Mouse (Mus musculus) liver, embryonic 11.5 days (tissue): ENCODE measurements at regions not wholly inside any gene's neighbourhood (a gene's known extent, or its start where the extent isn't known, plus 50 kb on each side); places are given as distances from the start of the nearest gene placed in this dataset.
"Not testable (repeated sequence)": the region's sequence is repeated elsewhere in the genome, so short reads cannot be mapped to it uniquely, and the experiment has no call there.

ENCODE experiments used
- ATAC-seq: fragments of 200-750 bp; cut with Nextera tagmentation; replicated peaks from 2 replicates; pipeline ENCODE4 v1.8.0; 2017; ENCODE audit warnings: moderate number of reproducible peaks, mild to moderate bottlenecking, moderate TSS enrichment, moderate library complexity; ENCODE audit not compliant: low FRiP score
- DNase-seq: peaks from one replicate; pipeline ENCODE4 v3.0.0-alpha.2; 2017; ENCODE audit warnings: low spot score
- H3K27ac ChIP-seq: fragments of 300-500 bp; sonication (generic); 2 replicates; pipeline ENCODE4 v1.5.1; 2014; ENCODE audit warnings: mild to moderate bottlenecking, low read depth, low read length, control low read depth
- H3K27me3 ChIP-seq: fragments of 300-500 bp; sonication (generic); replicated peaks from 2 replicates; pipeline ENCODE4 v1.6.1; 2014; ENCODE audit warnings: low read length, mixed read lengths; ENCODE audit not compliant: control insufficient read depth, insufficient read depth
- H3K36me3 ChIP-seq: fragments of 300-500 bp; sonication (generic); 2 replicates; pipeline ENCODE4 v1.6.1; 2014; ENCODE audit warnings: mild to moderate bottlenecking, low read length, moderate library complexity, mixed read lengths; ENCODE audit not compliant: control insufficient read depth, insufficient read depth
- H3K4me1 ChIP-seq: fragments of 300-500 bp; sonication (generic); replicated peaks from 2 replicates; pipeline ENCODE4 v1.6.1; 2014; ENCODE audit warnings: low read length, mixed read lengths; ENCODE audit not compliant: control insufficient read depth, insufficient read depth
- H3K4me2 ChIP-seq: fragments of 300-500 bp; sonication (generic); 2 replicates; pipeline ENCODE4 v1.6.1; 2014; ENCODE audit warnings: mild to moderate bottlenecking, control low read depth, moderate library complexity
- H3K4me3 ChIP-seq: fragments of 300-500 bp; sonication (generic); 2 replicates; pipeline ENCODE4 v1.5.1; 2014; ENCODE audit warnings: low read depth, low read length, control low read depth
- H3K9ac ChIP-seq: fragments of 300-500 bp; sonication (generic); 2 replicates; pipeline ENCODE4 v1.6.1; 2014; ENCODE audit warnings: low read depth, low read length, control low read depth
- H3K9me3 ChIP-seq: fragments of 300-500 bp; sonication (generic); 2 replicates; pipeline ENCODE4 v1.6.1; 2016; ENCODE audit warnings: low read length, inconsistent platforms, mixed read lengths; ENCODE audit not compliant: control insufficient read depth
- WGBS: fragments of 180-500 bp; shearing (Covaris S2); extraction: QIAGEN DNeasy Blood & Tissue Kit; methylation state at CpG from one replicate; pipeline ENCODE4 v1.1.7; 2014; 5-methylcytosine and 5-hydroxymethylcytosine counted together

- WGBS: 86% methylated on average over 5 of the region's 5 CpGs
- DNase-seq: no peak
- no peak overlapping the region for H3K4me2 ChIP-seq
- no peak overlapping the region for H3K27ac ChIP-seq
- H3K9ac ChIP-seq: no peak overlapping the region
- peaks cover 2% of the 10 kb centered on the region; the same call in 1 of the 2 replicates for H3K27me3 ChIP-seq
- no peaks in the 10 kb centered on the region for H3K9me3 ChIP-seq
- ATAC-seq: no peak
- H3K4me1 ChIP-seq: peaks cover 6% of the 10 kb centered on the region; the same call in 1 of the 2 replicates
- no peak overlapping the region for H3K4me3 ChIP-seq
- no peaks in the 10 kb centered on the region for H3K36me3 ChIP-seq
Measured at GRCm38 (mm10) chr13:46017742-46018141, 52.9 kb upstream of the Atxn1 start.

GRCm38 (mm10) chr13:46017011-46017410, 52.2 kb upstream of the Atxn1 start:
- H3K4me3 ChIP-seq, H3K4me2 ChIP-seq, H3K4me1 ChIP-seq, H3K9me3 ChIP-seq, H3K27ac ChIP-seq, H3K27me3 ChIP-seq, ATAC-seq, H3K9ac ChIP-seq, DNase-seq, H3K36me3 ChIP-seq: not testable (repeated sequence)
- WGBS: 57% methylated on average over 2 of the region's 2 CpGs

- 83% methylated on average over 7 of the region's 7 CpGs for WGBS
- Histone ChIP-seq H3K9ac (no peak overlapping the region), H3K4me1 (peaks cover 6% of the 10 kb centered on the region; the same call in 1 of the 2 replicates), H3K36me3 (no peaks in the 10 kb centered on the region), H3K4me2 (no peak overlapping the region), H3K27me3 (peaks cover 2% of the 10 kb centered on the region; the same call in 1 of the 2 replicates), H3K27ac (no peak overlapping the region), H3K9me3 (no peaks in the 10 kb centered on the region), H3K4me3 (no peak overlapping the region)
- DNase-seq (no peak), ATAC-seq (no peak)
Measured at GRCm38 (mm10) chr13:46015231-46015630, 50.4 kb upstream of the Atxn1 start.

- Histone ChIP-seq H3K4me3 (no peak overlapping the region), H3K27ac (no peak overlapping the region), H3K4me1 (peaks cover 4% of the 10 kb centered on the region; the same call in 1 of the 2 replicates), H3K36me3 (no peaks in the 10 kb centered on the region), H3K9me3 (no peaks in the 10 kb centered on the region), H3K27me3 (peaks cover 2% of the 10 kb centered on the region; the same call in 1 of the 2 replicates), H3K9ac (no peak overlapping the region), H3K4me2 (no peak overlapping the region)
- ATAC-seq (no peak), DNase-seq (no peak)
- 66% methylated on average over 2 of the region's 2 CpGs for WGBS
Measured at GRCm38 (mm10) chr13:46014637-46015036, 49.8 kb upstream of the Atxn1 start.
